Mouse (Mus musculus) ZHBTc4 (cell line): ENCODE measurements at regions not wholly inside any gene's neighbourhood (a gene's known extent, or its start where the extent isn't known, plus 50 kb on each side); places are given as distances from the start of the nearest gene placed in this dataset.

Experiments
- DNase-seq: peaks from one replicate; pipeline ENCODE4 v3.0.0-alpha.2; 2011; ENCODE audit warnings: low read depth, low spot score

- peak; percentile 85 for DNase-seq
These were observed 467.8 kb upstream of the Il1rapl1 start for GRCm38 (mm10) chrX:88583265-88583664.

- peak; percentile 68 for DNase-seq
These were observed 467.2 kb upstream of the Il1rapl1 start for GRCm38 (mm10) chrX:88582638-88583037.

GRCm38 (mm10) chrX:88580056-88580455 is 464.6 kb upstream of the Il1rapl1 start:
- peak; percentile 85 for DNase-seq
